Mouse (Mus musculus): ENCODE measurements around the gene Cct4.

- TF ChIP-seq POLR2A (IDR thresholded peaks at IDR 0.05; ENCODE audit: low read depth, low read length) (no peak), CTCF (IDR thresholded peaks at IDR 0.05; ENCODE audit: extremely low read depth, insufficient read length, insufficient replicate concordance, low read depth, low read length) (no peak)
Observed at GRCm38 (mm10) chr11:23008181-23008823, 18.0 kb downstream of the Cct4 start.
